Mouse (Mus musculus) heart, adult 2 months (tissue): Measurements from ENCODE around the gene Dido1. TPM values are rescaled to one million over a fixed set of nuclear protein-coding genes. Genes with fewer than 3 reads are reported as not detected.

ENCODE experiments used
- DNase-seq, 2 experiments: peaks; one replicate each; pipeline ENCODE4 v3.0.0; 2021
- H3K27ac ChIP-seq: fragments of 200-600 bp; 2 replicates; pipeline ENCODE4 v1.8.1; 2022
- H3K27me3 ChIP-seq: fragments of 200-500 bp; 2 replicates; pipeline ENCODE4 v1.6.1; 2012; ENCODE audit warnings: mild to moderate bottlenecking, low read length, inconsistent platforms, mixed read lengths; ENCODE audit not compliant: control insufficient read depth, insufficient read depth
- H3K36me3 ChIP-seq: fragments of 200-500 bp; 2 replicates; pipeline ENCODE4 v1.6.1; 2012; ENCODE audit warnings: low read length, inconsistent platforms; ENCODE audit not compliant: control insufficient read depth, insufficient read depth
- H3K4me1 ChIP-seq: fragments of 200-500 bp; 2 replicates; pipeline ENCODE4 v1.6.1; 2011; ENCODE audit warnings: low read length; ENCODE audit not compliant: control insufficient read depth, insufficient read depth
- H3K4me3 ChIP-seq: fragments of 200-600 bp; 2 replicates; pipeline ENCODE4 v1.8.1; 2022
- H3K79me2 ChIP-seq: fragments of 200-500 bp; replicated peaks from 2 replicates; pipeline ENCODE4 v1.6.1; 2012; ENCODE audit warnings: mild to moderate bottlenecking, inconsistent platforms, low read length, moderate library complexity, mixed read lengths; ENCODE audit not compliant: control insufficient read depth, insufficient read depth
- H3K9ac ChIP-seq: fragments of 200-500 bp; 2 replicates; pipeline ENCODE4 v1.6.1; 2012; ENCODE audit warnings: low read depth, mild to moderate bottlenecking, control low read depth, inconsistent platforms, low read length, mixed read lengths
- CTCF ChIP-seq: fragments of 200-600 bp; IDR thresholded peaks from 2 replicates; pipeline ENCODE4 v1.8.1; 2022; ENCODE audit warnings: antibody characterized with exemption, mild to moderate bottlenecking, moderate library complexity
- EP300 ChIP-seq: fragments of 200-500 bp; IDR thresholded peaks from 2 replicates; pipeline ENCODE4 v1.6.1; 2011; ENCODE audit warnings: low read depth, low read length, control low read depth; ENCODE audit not compliant: insufficient read depth
- POLR2A ChIP-seq: fragments of 200-500 bp; IDR thresholded peaks from 2 replicates; pipeline ENCODE4 v1.6.1; 2011; ENCODE audit warnings: mild to moderate bottlenecking, low read depth, low read length, control low read depth; ENCODE audit not compliant: insufficient read depth
- WGBS: fragments of 180-500 bp; shearing (Covaris S2); methylation state at CpG from one replicate; pipeline ENCODE4 v1.1.7; 2018; 5-methylcytosine and 5-hydroxymethylcytosine counted together
- intact Hi-C: fragments of 180-260 bp; cut with DNase I; formaldehyde crosslinking; loops from one replicate; pipeline ENCODE4 v1.15.1; 2025
- polyA plus RNA-seq: library from polyadenylated mRNA; depleted of rRNA; stranded (reverse); fragments of >200 nt; gene quantifications from 2 replicates; pipeline ENCODE4 v1.2.3, GENCODE M21; 2012; rRNA removed
- total RNA-seq, 2 experiments: library from RNA; stranded (reverse); gene quantifications; 2 replicates each; pipeline ENCODE4 v1.2.3; 2021

Dido1 gene
- total and polyA plus RNA-seq, 3 experiments = 8.6 to 30.8 (median 30.7) TPM

DNA sequence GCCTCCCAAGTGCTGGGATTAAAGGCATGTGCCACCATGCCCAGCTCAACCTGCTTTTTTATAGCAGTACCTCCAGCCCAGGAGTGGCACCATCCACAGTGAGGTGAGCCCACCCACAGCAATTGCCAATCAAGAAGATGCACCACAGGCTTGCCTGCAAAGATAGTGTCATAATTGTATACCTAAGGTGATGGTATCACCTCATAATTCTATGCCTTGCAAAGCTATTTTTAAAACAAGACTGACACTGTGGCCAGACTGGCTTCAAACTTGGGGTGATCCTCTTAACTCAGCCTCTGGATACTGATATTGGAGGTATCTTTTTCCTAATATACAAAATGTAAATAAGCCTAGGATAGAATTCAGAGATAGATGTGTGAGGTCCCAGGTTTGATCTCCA lies 66.2 kb downstream of the Dido1 start:
- H3K79me2 ChIP-seq = no peaks in the 10 kb centered on the region
- no peaks in the 10 kb centered on the region for H3K4me1 ChIP-seq
- no peak for TF ChIP-seq POLR2A
- no peak for TF ChIP-seq EP300
- TF ChIP-seq CTCF = no peak
- H3K27ac ChIP-seq = no peak overlapping the region
- H3K4me3 ChIP-seq = no peak overlapping the region
- no peak for DNase-seq
- H3K27me3 ChIP-seq = peaks cover 9% of the 10 kb centered on the region
- no peaks in the 10 kb centered on the region for H3K36me3 ChIP-seq
- no peak overlapping the region for H3K9ac ChIP-seq
- intact Hi-C loops = no loop called here

DNA sequence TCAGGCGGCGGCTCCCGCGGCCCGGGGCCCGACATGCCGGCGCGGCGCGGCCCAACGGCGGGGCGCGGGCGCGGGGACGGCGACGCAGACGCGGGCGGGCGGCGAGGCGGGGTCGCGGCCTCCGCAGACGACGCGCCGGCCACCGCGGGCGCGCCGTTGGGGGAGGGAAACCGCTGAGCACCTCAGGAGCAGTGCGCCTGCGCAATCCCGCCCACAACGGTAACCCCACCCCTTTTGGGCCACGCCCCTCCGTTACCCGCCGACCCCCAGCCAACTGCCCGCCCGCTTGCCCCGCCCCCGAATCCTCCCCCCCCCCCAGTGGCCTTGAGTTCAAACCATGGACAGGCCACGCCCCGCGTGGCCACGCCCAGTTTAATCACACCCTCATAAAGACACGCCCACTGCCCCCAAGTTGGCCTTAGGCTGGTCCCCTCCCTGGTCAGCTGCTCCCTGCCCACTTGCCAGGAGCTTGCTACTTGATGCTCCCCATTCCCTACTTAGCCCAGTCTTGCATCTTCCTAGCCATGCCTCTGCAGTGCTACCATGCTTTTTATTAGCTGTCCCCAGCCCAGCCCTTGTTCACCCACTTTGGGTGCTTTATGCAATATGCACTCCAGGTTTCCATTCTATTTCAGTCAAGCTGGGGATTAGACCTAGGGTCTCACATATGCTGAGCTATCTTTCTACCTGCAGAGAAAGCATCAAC lies 67.1 kb downstream of the Dido1 start, which contains the start of gene Tcfl5:
Gene Tcfl5, minus strand, starts transcription at position 154 of the 706 bp plus-strand sequence.
- Histone ChIP-seq H3K79me2 (no peaks in the 10 kb centered on the region), H3K9ac (no peak within 1 kb of the TSS), H3K4me3 (no peak within 1 kb of the TSS), H3K4me1 (no peaks in the 10 kb centered on the region), H3K36me3 (no peaks in the 10 kb centered on the region), H3K27me3 (peaks cover 9% of the 10 kb centered on the region), H3K27ac (no peak within 1 kb of the TSS)
- intact Hi-C loops = no loop called here
- TF ChIP-seq EP300 (no peak), POLR2A (no peak), CTCF (no peak)
- 21% methylated on average over 49 of the region's 56 CpGs for WGBS
- DNase-seq = no peak

DNA sequence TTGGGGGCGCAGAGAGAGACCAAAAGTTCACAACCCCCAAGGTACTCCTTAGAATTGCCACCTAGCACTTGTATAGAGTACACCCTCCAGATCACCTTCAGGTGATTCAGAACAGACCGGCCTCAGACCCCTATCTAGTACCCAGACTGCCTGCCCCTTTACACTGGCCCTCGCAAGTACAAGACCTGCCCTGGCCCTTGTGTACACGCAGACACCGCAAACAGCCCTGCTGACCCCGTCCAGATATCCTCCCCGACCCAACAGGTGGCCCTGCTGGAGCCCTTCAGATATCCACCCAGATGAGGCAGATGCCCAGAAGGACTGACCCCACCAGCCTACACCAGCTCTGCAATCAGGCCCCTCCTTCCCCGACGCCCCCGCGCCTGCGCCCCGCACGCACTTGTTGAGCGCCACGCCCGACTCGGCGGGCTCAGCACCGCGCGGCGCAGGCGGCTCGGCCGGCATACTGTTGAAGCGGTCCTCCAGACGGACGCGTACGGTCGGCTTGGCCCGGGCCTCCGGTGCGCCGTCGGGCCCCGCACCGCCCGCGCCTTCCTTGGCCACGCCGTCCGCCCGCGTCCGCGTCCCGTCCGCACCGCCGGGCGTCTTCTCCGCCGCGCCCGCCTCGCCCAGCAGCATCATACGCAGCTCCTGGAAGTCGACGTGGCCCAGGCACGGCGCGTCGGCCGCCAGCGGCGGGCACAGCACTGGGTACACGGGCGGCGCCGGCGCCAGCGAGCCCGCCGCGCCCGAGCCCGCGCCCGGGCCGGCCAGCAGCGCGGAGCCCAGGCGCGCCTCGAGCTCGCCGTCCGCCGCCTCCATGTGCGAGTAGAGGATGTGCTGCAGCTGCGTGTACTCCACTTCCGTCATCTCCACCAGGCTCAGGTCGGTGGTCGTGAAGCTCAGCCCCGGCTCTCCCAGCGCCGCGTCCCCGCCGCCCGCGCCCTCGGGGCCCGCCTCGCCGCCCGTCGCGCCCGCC lies 67.9 kb downstream of the Dido1 start:
- Histone ChIP-seq H3K9ac (no peak overlapping the region), H3K36me3 (no peaks in the 10 kb centered on the region), H3K79me2 (no peaks in the 10 kb centered on the region), H3K4me3 (no peak overlapping the region), H3K4me1 (no peaks in the 10 kb centered on the region), H3K27ac (no peak overlapping the region), H3K27me3 (peaks cover 9% of the 10 kb centered on the region)
- 7% methylated on average over 110 of the region's 112 CpGs for WGBS
- TF ChIP-seq CTCF (no peak), POLR2A (no peak), EP300 (no peak)
- no peak for DNase-seq
- intact Hi-C loops = no loop called here

DNA sequence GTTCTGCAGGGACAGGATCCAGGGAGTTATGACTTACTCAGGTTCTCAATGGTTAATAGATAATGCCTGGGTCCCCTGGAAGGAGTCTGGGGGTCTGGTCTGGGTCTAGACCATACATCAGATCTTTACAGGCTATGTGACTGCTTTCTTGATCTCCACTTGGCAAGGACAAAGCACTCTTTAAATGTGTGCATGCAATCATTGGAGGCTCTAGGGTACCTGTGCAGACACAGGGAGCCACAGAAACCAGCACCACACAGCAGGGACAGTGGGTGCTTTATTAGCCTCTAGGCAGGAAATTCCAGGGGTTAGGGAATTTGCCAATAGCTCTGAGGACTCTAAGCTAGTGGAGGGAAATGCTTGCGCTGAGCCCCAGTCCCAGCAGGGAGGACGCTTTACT lies 97.9 kb downstream of the Dido1 start:
- TF ChIP-seq CTCF (no peak), EP300 (no peak), POLR2A (no peak)
- Histone ChIP-seq H3K79me2 (no peaks in the 10 kb centered on the region), H3K4me3 (no peak overlapping the region), H3K9ac (no peak overlapping the region), H3K4me1 (no peaks in the 10 kb centered on the region), H3K36me3 (no peaks in the 10 kb centered on the region), H3K27me3 (no peaks in the 10 kb centered on the region), H3K27ac (no peak overlapping the region)
- WGBS = 72% methylated on average over 2 of the region's 2 CpGs
- intact Hi-C loops = no loop called here
- no peak for DNase-seq

DNA sequence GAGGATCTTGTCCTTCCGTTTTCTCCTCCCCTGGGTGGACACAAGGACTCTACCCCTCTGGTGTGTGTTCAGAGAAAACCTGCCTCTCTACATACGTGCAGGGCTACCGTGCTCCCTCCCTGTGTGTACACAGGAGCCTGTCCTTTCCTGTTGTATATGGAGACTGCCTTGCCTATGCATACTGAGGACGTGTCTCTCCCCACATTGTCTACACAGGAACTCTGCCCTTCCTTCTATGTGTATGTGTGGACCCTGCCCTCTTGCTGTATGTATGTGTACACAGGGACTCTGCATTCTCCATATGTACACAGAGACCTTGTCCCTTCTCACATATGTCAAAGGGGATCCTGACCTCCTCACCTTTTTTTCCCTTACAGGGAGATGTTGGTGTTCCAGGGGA lies 99.5 kb downstream of the Dido1 start:
- 71% methylated on average over 4 of the region's 4 CpGs for WGBS
- no peak for TF ChIP-seq EP300
- TF ChIP-seq POLR2A = no peak
- no peak for TF ChIP-seq CTCF
- intact Hi-C loops = no loop called here

More for the DNA sequence above, 99.5 kb downstream of the Dido1 start:
- no peak for DNase-seq
- no peak overlapping the region for H3K9ac ChIP-seq
- H3K27ac ChIP-seq = no peak overlapping the region
- no peaks in the 10 kb centered on the region for H3K27me3 ChIP-seq
- no peaks in the 10 kb centered on the region for H3K79me2 ChIP-seq
- H3K36me3 ChIP-seq = no peaks in the 10 kb centered on the region
- H3K4me3 ChIP-seq = no peak overlapping the region
- no peaks in the 10 kb centered on the region for H3K4me1 ChIP-seq

Other genes with a start within 250 kb of the Dido1 start
- not detected for gene Ntsr1, start 210.0 kb downstream of the Dido1 start, total RNA-seq
- gene Ntsr1, start 210.0 kb downstream of the Dido1 start, polyA plus RNA-seq = 0.09 TPM in 1 of 2 replicates, not detected in the other
- 10 to 100 TPM; 15.5 to 15.7 TPM for gene Mrgbp, start 128.7 kb downstream of the Dido1 start, total RNA-seq
- gene Mrgbp, start 128.7 kb downstream of the Dido1 start, polyA plus RNA-seq = 14.7 and 15.4 TPM in 2 replicates
- 10 to 100 TPM; 29.7 to 35.3 TPM for gene Ogfr, start 120.8 kb downstream of the Dido1 start, total RNA-seq
- 23.4 and 42.0 TPM in 2 replicates for gene Ogfr, start 120.8 kb downstream of the Dido1 start, polyA plus RNA-seq
- under 1 TPM in 1 of 2 experiments, not detected in 1; 0.29 TPM for gene Col9a3, start 112.2 kb downstream of the Dido1 start, total RNA-seq
- gene Col9a3, start 112.2 kb downstream of the Dido1 start, polyA plus RNA-seq = 0.29 and 0.57 TPM in 2 replicates
- gene Tcfl5, start 67.3 kb downstream of the Dido1 start, total RNA-seq = not detected
- gene Tcfl5, start 67.3 kb downstream of the Dido1 start, polyA plus RNA-seq = 0.12 and 0.18 TPM in 2 replicates
- gene Gid8, start 118 bp upstream of the Dido1 start, total RNA-seq = 10 to 100 TPM; 59.3 to 61.3 TPM
- 38.9 and 70.7 TPM in 2 replicates for gene Gid8, start 118 bp upstream of the Dido1 start, polyA plus RNA-seq
- gene Slc17a9, start 15.3 kb upstream of the Dido1 start, total RNA-seq = under 1 TPM; 0.42 to 0.43 TPM
- 2.4 and 2.6 TPM in 2 replicates for gene Slc17a9, start 15.3 kb upstream of the Dido1 start, polyA plus RNA-seq
- gene Bhlhe23, start 66.9 kb upstream of the Dido1 start, total RNA-seq = not detected
- not detected in 2 replicates for gene Bhlhe23, start 66.9 kb upstream of the Dido1 start, polyA plus RNA-seq
- 10 to 100 TPM; 31.7 to 36.4 TPM for gene Ythdf1, start 210.9 kb upstream of the Dido1 start, total RNA-seq
- 30.8 and 51.1 TPM in 2 replicates for gene Ythdf1, start 210.9 kb upstream of the Dido1 start, polyA plus RNA-seq
- gene Birc7, start 219.0 kb upstream of the Dido1 start, total RNA-seq = not detected
- not detected in 2 replicates for gene Birc7, start 219.0 kb upstream of the Dido1 start, polyA plus RNA-seq
- gene Nkain4, start 244.7 kb upstream of the Dido1 start, total RNA-seq = 1 to 10 TPM; 7.0 to 7.3 TPM
- gene Nkain4, start 244.7 kb upstream of the Dido1 start, polyA plus RNA-seq = 18.0 and 29.4 TPM in 2 replicates